Mouse (Mus musculus) c-Kit-negative CD71-positive TER-119-positive erythroid progenitor cells, embryonic 14.5 days (primary cell): ENCODE measurements around the gene Crim1.

Experiments used
- DNase-seq: peaks from one replicate; pipeline ENCODE4 v3.0.0-alpha.2; 2013; ENCODE audit warnings: low read depth, low spot score

The Crim1 gene

GRCm38 (mm10) chr17:78374756-78375155 is 174.7 kb downstream of the Crim1 start:
- no peak for DNase-seq

- no peak for DNase-seq
Observed at GRCm38 (mm10) chr17:78376587-78376986, 176.5 kb downstream of the Crim1 start.

DNA sequence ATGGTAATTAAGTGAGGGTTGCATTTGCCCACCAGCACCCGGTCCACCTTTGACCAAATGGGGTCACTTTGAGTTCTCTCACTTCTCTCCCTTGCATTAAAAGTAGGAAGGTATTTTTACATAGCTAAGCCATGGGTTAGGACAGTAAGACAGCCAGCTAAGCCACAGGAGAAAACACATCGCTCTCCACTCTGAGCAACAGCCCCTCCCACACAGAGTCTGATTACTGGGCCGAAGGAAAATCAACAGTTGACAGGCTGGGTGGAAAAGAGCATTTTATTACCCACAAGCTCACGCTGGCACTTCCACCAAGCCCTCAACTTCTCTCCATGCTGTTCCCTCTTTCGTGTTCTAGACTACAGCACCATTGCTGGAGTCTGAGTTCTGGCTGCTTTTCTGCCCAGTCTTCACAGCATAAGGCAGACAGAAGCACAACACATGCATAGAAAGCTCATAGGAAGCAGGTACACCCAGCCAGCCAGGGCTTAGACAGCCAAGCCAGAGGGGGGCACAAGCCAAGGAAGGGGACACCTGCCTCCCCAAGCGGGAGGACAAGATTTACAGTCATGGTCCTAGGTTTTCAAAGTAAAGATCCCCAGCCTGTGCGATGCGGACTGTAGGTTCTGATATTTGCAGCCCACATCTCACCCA is 179.2 kb downstream of the Crim1 start:
- DNase-seq: no peak

- DNase-seq: no peak
Observed at GRCm38 (mm10) chr17:78379730-78380245, 179.7 kb downstream of the Crim1 start.

- DNase-seq: no peak
Observed at GRCm38 (mm10) chr17:78382321-78382720, 182.3 kb downstream of the Crim1 start.

DNA sequence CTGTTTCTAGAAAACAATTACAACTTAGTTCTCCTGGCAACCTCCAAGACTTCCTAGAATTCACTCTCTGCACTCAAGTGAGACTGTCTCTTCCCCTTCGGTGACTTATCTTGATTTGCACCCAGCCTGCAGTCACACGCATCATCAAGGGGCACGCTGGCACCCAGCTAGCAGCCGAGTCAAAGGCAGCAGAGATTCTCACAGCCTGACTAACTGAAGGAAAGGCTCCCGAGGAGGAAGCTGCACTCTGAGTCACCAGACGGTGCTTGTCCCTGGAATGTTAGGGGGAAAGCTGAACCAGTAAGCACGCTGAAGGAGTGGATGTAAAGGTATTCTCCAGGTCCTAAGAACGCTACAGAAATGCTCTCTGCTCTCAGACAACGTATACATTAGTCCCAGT is 187.6 kb downstream of the Crim1 start:
- DNase-seq: no peak

GRCm38 (mm10) chr17:78388101-78388847 is 188.2 kb downstream of the Crim1 start:
- no peak for DNase-seq

- no peak for DNase-seq
Observed at GRCm38 (mm10) chr17:78389573-78389972, 189.5 kb downstream of the Crim1 start.

DNA sequence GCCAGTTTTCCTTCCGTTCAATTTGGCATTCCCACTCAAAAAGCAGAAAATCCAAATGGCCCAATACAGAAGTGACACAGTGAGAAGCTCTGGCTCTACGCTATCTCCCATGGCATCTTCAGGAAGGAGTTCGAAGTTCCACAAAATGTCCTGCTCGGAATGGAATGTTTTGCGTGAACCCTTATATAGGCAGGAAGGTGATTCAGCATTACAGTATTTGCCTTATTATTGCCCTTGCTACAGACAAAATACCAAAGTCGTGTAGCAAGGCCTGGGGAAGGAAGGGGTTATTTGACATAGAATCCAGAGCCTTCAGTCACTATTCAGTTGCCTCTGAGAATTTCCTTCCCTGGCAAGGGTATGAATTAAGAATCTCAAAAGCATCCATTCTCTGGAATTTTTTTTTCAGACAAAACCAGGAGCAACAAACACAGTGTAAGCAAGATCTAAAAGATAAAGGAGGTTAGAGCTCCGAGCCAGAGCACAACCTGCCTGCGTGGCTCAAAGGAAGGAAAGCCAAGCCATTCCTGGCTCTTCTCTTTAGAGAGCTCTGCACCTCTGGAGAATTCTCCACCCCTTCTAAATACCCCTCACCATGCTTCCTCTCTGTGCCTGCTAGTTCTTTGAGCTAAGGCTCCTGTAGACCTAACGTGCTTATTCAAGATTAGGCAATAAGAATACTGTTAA is 192.5 kb downstream of the Crim1 start:
- no peak for DNase-seq

GRCm38 (mm10) chr17:78400130-78400840 is 200.2 kb downstream of the Crim1 start:
- DNase-seq: peak; percentile 69

GRCm38 (mm10) chr17:78401311-78401710 is 201.3 kb downstream of the Crim1 start:
- DNase-seq: no peak

DNA sequence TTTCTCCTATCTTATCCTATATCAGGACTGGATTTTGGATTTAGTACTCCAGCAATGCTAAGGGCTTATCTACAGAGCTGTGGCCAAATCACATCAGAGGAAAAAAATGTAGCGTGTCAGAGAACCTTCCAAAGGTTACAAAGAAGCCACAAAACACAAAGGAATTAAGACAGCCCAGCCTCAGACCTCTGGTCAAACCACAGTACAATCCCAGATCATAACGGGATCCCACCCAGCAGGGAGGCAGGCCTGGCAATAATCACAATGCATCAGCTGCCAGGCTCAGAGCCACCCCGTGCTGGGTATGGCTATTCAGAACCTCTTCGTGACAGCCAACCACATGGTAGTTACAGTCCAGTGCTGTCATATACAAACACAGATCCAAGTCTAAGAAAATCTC is 201.7 kb downstream of the Crim1 start:
- no peak for DNase-seq

DNA sequence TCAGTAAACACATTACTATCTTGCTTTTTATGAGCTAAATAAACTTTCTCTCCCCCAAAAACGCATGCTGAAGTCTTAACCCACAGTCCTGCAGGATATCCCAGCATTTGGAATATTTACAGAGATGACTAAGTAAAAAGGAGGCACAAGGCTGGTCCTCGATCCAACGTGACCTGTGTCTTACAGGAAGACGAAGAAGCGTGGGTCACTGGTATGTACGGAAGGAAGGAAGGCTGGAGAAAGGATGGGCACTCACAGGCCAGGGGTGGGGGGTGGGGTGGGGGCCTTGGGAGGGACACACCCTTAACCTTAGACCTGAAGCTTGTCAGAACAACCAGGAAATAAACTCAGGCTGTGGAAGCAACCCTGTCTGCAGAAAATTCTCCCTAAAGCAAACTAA is 202.1 kb downstream of the Crim1 start:
- no peak for DNase-seq

- DNase-seq: no peak
Observed at GRCm38 (mm10) chr17:78403229-78403628, 203.2 kb downstream of the Crim1 start.

DNA sequence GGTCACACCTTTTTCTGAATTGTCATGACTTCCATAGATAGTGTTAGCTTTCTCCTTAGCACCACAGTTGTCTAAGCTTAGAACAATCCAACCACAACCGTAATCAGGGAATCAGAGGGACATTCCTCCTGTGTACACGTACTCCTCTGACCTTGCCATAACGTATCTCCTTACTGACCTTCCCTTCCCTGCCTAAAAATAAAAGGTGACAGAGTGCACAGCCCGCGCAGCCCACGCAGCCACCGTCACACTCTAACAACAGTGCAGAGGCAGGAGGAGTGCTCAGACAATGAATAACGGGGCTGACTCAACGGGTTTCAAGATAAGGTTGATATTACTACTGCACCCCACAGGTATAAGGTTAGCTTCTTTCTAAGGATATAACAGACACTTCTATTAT is 203.8 kb downstream of the Crim1 start:
- no peak for DNase-seq

DNA sequence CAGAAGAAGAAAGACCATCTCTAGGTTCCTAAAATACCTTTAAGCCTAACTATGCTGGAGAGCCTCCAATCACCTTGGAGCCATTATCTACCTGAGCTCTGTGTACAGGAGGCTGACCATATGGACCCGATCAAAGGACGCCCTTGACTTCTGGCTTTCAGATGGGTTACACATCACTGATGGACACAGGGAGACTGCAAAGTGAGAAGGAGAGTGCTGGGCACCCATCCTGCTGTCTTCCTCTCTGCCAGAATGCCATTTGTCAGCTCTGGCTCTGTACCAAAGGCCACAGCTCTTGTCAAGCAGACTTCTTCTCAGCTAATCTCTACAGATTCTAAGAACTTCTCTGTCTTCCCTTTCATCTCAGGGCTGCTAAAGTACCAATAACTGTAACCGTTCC is 205.3 kb downstream of the Crim1 start:
- DNase-seq: no peak

GRCm38 (mm10) chr17:78406854-78407253 is 206.8 kb downstream of the Crim1 start:
- no peak for DNase-seq

- DNase-seq: no peak
Observed at GRCm38 (mm10) chr17:78407581-78407980, 207.5 kb downstream of the Crim1 start.

DNA sequence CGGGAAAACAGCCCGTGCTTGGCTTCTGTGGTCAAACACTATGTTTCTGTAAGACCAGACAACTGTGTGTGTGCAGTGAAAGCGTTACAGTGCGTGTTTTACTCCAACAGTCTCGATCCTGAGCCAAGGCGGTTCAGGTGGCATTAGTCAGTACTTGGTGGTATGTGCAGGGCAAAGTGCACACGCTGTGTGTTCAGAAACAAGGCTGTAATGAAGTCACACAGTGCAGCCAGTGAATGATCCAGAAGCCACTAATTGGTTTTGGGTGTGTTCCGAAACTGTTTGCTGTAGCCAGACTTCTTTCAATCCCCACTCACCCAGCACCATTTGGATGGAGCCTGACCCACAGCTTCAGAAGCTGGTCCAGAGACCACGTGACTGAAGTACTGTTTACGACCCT is 208.3 kb downstream of the Crim1 start:
- DNase-seq: no peak

DNA sequence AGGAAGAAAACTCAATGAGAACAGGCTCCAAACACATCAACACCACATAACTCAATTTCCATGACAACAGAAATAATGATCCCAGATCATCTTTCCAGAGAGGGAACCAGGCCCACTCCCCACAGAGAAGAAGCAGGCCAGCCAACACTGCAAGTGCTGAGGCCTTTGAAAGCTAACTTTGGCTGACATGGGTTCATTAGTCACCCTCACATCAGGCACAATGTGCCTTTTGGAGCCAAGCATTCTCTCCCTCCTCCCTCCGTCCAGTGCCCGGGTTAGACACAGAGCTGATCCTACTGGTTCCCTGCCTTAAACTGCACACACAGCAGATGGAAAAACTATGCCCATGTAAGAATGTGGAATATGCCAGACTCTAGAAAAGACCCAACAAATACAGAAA is 209.9 kb downstream of the Crim1 start:
- no peak for DNase-seq

DNA sequence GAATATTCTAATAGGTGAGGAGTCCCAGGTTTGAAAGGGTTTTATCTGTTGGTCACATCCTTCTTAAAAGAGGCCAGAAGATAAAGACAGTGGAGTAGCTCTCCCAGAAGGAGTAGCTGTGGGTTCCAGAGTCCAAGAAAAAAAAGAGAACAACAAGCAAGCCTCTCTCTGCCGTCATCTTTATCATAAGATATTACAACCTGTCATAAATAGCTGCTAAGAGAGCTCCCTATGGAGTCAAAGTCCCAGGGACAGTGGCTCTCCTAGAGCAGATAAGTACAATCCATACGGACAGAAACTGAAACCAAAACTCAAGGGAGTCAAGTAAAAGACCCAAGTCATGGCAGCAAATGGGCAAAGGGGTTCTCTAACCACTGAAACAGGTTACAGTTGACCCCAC is 215.2 kb downstream of the Crim1 start:
- DNase-seq: no peak
